Mouse (Mus musculus): ENCODE results near the gene Fam192a.

Gene Fam192a

GRCm38 (mm10) chr8:94571896-94572295, 29.9 kb downstream of the Fam192a start:
- DNase-seq (ENCODE audit: low spot score), result no peak

DNA sequence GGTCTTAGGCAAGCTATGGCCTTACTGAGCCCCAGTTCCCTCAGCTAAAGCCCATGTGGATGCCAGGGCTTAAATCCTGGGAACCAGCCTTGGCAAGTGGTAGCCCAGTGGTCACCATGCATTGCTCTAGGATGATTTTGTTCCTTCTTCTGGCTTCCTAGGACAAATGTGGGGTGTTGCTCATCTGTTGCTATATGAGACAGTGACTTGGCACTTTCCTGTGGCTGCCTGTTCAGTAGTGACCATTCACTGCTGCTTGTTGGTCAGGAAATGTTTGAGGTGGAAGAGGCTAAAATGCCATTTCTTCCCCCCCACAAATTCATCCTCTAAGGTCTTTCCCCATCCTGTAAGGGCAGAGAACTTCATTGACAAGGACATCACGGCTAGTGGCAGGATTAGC, 32.4 kb downstream of the Fam192a start:
- DNase-seq (ENCODE audit: low spot score), result no peak

GRCm38 (mm10) chr8:94568098-94568497, 33.7 kb downstream of the Fam192a start:
- DNase-seq (ENCODE audit: low spot score), result no peak

DNA sequence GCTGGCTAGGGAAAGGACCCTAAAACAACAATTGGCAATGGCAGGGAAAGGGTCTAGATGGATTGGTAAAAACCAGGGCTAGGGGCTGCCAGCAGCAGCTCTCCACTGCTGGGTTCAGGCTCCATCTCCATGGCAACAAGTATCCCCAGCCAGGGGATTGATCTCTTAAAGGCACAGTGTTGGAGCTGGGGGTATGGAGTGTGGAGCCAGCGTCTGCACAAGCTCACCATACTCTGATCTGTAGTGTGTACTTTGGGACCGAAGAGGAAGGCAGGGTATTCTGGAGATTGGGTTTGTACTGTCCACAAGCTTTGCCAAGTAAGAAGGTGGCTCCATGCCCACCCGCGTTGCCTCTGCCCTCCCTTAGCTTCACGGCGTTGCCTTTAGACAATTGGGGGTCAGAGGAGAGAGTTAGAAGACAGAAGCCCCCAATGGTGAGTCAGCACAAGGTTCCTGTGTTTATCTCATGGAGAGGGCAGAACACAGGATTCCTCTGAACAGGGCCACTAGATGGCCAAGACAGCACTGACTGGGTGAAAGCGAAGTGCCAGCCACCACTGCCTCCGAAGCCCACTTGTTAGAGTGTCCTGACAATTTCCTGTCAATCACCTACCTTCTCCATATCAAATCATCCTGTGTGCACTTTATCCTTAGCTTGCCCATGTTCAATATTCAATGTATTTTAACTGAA, 34.5 kb downstream of the Fam192a start:
- DNase-seq (ENCODE audit: low spot score), result no peak

- DNase-seq (ENCODE audit: low spot score), result no peak
Measured at GRCm38 (mm10) chr8:94566446-94567158, 35.2 kb downstream of the Fam192a start.

- DNase-seq (ENCODE audit: low spot score), result no peak
Measured at GRCm38 (mm10) chr8:94566033-94566432, 35.8 kb downstream of the Fam192a start.

DNA sequence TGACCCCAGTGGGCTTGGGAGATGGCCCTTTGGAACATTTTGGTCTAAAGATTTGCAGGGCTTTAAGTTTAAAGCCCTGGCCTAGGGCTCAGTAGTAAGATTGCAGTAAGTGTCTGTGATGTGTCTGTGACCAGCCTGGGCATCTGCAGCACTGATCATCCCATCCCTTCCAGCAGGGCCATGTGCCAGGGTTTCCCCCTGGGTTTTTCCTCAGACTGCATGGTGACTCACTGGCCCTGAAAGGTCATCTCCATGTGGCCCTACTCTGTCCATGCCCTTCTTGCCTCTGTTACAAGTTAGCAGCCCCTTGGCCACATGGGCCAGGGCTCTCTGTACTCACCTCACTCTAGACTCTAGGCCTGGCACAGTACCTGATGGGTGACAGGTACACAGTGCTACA, 37.4 kb downstream of the Fam192a start:
- no peak for DNase-seq (ENCODE audit: low spot score)

DNA sequence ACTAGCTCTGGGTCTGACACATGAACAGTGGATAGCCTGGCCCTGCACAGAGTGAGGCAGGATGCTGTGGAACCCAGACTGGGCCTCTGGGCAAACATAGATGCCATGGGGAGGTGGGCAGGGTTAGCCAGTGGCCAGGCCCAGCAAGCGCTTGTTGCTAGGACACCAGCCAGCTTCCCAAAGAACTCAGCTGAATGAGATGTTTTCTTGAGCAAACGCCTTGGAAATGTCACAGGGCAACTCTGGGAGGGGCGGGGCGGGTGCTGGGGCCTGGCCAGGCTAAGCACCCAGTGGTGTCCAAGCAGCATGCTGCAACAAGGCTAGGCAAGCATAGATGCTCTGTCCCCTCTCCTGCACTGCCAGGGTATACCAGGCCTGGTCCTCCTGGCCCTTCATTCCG, 40.5 kb downstream of the Fam192a start:
- no peak for DNase-seq (ENCODE audit: low spot score)

GRCm38 (mm10) chr8:94557281-94557680, 44.5 kb downstream of the Fam192a start:
- DNase-seq (ENCODE audit: low spot score), result no peak

DNA sequence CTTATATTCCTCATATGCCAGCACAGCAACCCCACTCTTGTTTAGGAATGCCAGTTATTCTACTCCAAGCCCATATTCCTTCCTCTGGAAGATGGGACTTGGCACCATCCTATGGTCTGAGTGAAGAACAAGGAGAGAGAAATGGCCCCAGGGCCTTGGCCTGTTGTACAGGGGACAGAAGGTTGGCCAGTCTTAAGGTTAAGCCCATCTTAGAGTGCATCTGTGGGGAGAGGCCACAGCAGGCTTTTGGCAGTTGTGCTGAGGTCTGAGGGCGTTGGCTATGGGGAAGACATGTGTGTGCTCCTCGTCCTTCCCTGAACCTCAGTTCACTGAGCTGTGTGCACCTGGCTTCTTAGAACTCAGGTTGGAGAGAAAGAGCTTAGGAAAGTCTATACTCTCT, 49.1 kb downstream of the Fam192a start:
- DNase-seq (ENCODE audit: low spot score), result no peak

DNA sequence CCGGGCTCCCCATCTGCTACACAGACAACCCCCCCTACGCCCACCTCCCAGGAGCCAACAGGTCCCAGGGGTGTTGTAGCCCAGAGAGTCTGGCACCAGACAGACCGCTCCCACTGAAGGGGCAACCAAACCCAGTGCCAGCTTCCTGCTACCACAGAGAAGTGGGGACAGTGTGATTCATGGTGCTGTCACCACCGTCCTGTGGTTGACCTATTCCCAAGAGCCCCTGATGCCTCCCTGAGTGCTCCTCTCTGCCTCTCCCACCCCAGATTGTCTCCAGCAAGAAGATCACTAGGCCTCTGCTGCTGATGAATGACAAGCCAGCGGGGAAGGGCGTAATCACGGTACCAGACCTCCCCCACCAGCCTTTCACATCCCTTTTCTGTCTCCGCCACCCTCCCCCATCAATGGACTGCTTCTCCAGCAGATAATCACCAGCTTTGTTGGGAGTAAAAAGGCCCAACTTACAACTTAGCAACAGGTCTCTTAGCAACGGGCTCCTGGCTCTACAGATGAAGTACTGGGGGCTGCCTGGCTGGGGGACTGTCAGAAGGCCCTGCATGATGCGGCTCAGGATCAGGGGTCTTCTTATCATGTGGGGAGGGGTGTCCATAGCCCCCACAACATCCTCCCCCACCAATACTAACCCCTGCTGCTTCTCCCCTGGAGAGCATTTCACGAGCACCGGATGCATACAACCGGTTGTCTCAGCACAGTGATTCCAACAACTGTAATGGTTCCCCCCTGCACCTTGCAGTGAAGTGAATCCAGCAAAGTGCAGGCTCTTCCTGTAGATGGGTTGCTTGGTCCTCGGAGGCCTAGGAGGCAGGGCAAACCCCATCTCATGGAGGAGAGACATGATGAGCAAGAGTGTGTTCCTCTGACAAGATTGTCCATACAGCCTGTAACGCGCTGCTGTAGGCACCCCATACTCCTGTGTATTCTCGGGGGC, 50.0 kb downstream of the Fam192a start:
- no peak for DNase-seq (ENCODE audit: low spot score)

GRCm38 (mm10) chr8:94549998-94550397, 51.8 kb downstream of the Fam192a start:
- no peak for DNase-seq (ENCODE audit: low spot score)

DNA sequence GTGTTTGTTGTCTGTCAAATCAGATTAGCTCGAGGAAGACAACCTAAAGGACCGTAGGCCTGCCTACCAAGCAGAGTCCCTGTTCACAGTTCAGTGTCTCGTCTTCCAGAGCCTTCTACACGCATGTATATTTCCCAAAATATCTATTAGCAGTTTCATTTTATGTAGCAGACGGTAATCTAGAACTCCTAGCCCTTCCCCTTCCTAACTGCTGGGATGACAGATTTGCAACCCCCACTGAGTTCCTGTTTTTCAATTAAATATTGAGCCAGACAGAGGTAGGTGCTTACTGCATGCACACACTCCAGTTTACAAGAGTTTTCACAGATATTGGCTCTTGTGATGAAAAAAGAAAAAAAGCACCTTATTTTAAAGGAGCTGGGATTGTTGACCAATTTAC, 52.3 kb downstream of the Fam192a start:
- no peak for DNase-seq (ENCODE audit: low spot score)

- DNase-seq (ENCODE audit: low spot score), result no peak
Measured at GRCm38 (mm10) chr8:94549041-94549440, 52.8 kb downstream of the Fam192a start.

DNA sequence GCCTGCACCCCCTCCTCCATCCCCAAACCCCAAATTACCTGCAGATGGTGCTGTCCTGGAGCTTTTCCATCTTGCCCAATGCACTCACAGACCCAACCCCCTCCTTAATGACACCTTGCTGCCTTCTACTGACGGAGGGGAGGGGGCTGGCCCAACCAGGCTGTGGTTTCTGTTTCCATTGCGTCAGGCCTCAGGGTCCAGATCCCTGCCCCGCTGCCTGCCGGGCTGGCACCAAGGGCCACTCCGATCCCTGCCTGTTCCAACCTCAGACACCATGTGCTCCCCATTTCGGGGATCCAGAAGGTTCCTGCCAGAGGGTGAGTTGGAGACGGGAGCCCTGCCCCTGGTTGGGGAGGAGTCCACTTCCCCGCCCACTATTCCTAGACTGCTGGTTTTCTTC, 57.8 kb downstream of the Fam192a start:
- no peak for DNase-seq (ENCODE audit: low spot score)

- no peak for DNase-seq (ENCODE audit: low spot score)
Measured at GRCm38 (mm10) chr8:94540889-94541795, 60.7 kb downstream of the Fam192a start.

- no peak for DNase-seq (ENCODE audit: low spot score)
Measured at GRCm38 (mm10) chr8:94540025-94540424, 61.8 kb downstream of the Fam192a start.

DNA sequence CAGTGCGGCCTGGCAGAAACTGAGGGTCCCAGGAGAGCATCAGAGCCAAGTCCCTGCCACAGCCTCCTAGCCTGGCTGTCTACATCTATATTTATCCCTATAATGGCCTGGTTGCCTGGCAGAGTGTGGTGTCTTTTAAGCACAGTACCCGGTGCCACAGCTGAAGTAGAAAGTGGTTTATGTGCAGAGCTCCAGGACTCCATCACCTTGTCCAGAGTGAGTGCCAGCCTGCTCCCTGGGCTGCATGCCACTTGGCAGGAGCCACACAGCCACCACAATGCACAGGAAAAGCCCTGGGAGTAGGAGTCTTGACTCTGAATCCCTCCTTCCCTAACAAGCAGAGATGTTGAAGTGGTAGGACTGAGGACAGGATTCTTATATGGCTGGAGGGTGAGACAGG, 64.3 kb downstream of the Fam192a start:
- DNase-seq (ENCODE audit: low spot score), result no peak

DNA sequence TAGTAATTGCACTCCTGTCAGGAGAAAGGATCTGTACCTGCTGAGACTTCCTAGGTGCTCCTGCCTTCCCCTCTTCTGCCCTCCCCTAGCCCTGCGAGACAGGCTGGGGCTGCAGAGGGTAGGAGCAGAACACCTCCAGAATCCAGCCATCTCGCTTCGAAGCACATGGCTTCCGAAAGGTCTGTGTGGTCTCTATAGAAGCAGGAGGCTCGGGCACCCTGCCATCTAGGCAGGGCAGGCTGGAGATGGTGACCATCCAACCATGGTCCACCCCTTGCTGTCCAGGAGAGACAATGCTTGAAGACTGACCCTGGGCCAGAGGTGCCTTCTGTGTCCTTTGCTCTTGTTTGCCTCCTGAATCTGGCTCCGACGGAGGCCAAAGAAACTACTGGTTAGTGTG, 66.2 kb downstream of the Fam192a start:
- no peak for DNase-seq (ENCODE audit: low spot score)

DNA sequence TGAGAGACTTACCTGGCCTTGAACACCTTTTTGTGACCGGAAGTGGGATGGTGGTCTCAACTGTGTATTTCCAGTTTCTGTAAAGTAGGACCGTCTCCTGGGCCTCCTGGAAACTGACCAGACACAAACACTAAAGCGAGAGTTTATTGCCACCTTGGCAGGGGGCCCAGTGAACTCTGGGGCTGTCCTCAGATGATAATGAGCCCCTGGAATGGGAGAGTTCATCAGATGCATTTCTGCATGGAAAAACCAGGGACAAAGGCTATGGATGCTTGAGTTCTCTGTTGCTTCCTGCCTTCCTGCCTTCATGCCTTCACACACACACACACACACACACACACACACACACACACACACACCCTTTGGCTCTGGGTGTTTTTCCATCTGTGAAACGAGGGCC, 67.2 kb downstream of the Fam192a start:
- no peak for DNase-seq (ENCODE audit: low spot score)

GRCm38 (mm10) chr8:94532873-94533671, 68.7 kb downstream of the Fam192a start, which contains the start of gene Cpne2:
Cpne2 (plus strand) TSS chr8:94532990.
- DNase-seq (ENCODE audit: low spot score), result peak; percentile 34
